Mouse (Mus musculus): ENCODE measurements at regions not wholly inside any gene's neighbourhood (a gene's known extent, or its start where the extent isn't known, plus 50 kb on each side); places are given as distances from the start of the nearest gene placed in this dataset.

GRCm38 (mm10) chr3:128226503-128226902 lies 330.4 kb upstream of the Fam241a start:
- DNase-seq (ENCODE audit: low spot score) = no peak

GRCm38 (mm10) chr3:128222344-128222743 lies 326.2 kb upstream of the Fam241a start:
- no peak for DNase-seq (ENCODE audit: low spot score)

GRCm38 (mm10) chr3:128221625-128222024 lies 325.5 kb upstream of the Fam241a start:
- no peak for DNase-seq (ENCODE audit: low spot score)

GRCm38 (mm10) chr3:128220776-128221550 lies 324.8 kb upstream of the Fam241a start:
- DNase-seq (ENCODE audit: low spot score) = no peak

- no peak for DNase-seq (ENCODE audit: low spot score)
These were observed 321.8 kb upstream of the Fam241a start for GRCm38 (mm10) chr3:128217765-128218415.

- DNase-seq (ENCODE audit: low spot score) = no peak
These were observed 316.1 kb upstream of the Fam241a start for GRCm38 (mm10) chr3:128212256-128212655.

GRCm38 (mm10) chr3:128210591-128210990 lies 314.5 kb upstream of the Fam241a start:
- DNase-seq (ENCODE audit: low spot score) = no peak

GRCm38 (mm10) chr3:128206948-128207347 lies 310.8 kb upstream of the Fam241a start:
- no peak for DNase-seq (ENCODE audit: low spot score)

- DNase-seq (ENCODE audit: low spot score) = no peak
These were observed 310.4 kb upstream of the Fam241a start for GRCm38 (mm10) chr3:128206483-128206882.

GRCm38 (mm10) chr3:128200574-128201235 lies 304.6 kb upstream of the Fam241a start:
- DNase-seq (ENCODE audit: low spot score) = no peak

GRCm38 (mm10) chr3:128199466-128199865 lies 303.3 kb upstream of the Fam241a start:
- DNase-seq (ENCODE audit: low spot score) = no peak

- peak; percentile 72 for DNase-seq (ENCODE audit: low spot score)
These were observed 296.1 kb upstream of the Fam241a start for GRCm38 (mm10) chr3:128192046-128192800.

GRCm38 (mm10) chr3:128187330-128188044 lies 291.4 kb upstream of the Fam241a start:
- DNase-seq (ENCODE audit: low spot score) = no peak

GRCm38 (mm10) chr3:128186278-128186677 lies 290.2 kb upstream of the Fam241a start:
- peak; percentile 63 for DNase-seq (ENCODE audit: low spot score)

- no peak for DNase-seq (ENCODE audit: low spot score)
These were observed 285.2 kb upstream of the Fam241a start for GRCm38 (mm10) chr3:128181221-128181908.

- DNase-seq (ENCODE audit: low spot score) = no peak
These were observed 253.1 kb upstream of the Fam241a start for GRCm38 (mm10) chr3:128149216-128149615.

GRCm38 (mm10) chr3:128145329-128145728 lies 249.2 kb upstream of the Fam241a start:
- no peak for DNase-seq (ENCODE audit: low spot score)

- no peak for DNase-seq (ENCODE audit: low spot score)
These were observed 231.7 kb upstream of the Fam241a start for GRCm38 (mm10) chr3:128127836-128128235.

- no peak for DNase-seq (ENCODE audit: low spot score)
These were observed 230.5 kb upstream of the Fam241a start for GRCm38 (mm10) chr3:128126664-128127063.

GRCm38 (mm10) chr3:128122111-128122510 lies 226.0 kb upstream of the Fam241a start:
- no peak for DNase-seq (ENCODE audit: low spot score)
